Mouse (Mus musculus) urinary bladder, postnatal 25 days (tissue): ENCODE results near the gene Scn1b.
A peak's percentile ranks its signal among the peaks of the same experiment; 100 is the strongest.

Experiments
- DNase-seq: peaks from one replicate; pipeline ENCODE4 v3.0.0; 2022; ENCODE audit warnings: low spot score

Scn1b gene

DNA sequence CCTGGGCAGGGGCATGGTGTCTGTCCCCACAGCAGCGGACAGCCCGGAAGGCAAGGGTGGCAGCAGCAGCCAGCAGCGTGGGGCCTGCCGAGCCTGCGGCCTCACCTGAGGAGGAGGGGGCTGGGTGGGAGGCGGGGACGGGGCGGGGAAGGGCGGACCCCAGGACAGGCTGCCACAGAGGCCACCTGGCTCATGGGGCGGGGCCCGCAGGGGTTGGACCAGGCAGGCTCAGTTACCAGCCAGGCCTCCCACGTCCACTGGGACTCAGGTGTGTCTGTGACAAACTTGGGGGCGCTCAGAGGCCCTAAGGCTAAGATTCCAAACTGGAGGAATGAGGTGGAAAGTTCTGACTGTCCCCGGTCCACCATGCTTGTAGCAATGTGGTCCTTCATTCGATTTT, 11.6 kb downstream of the Scn1b start, which contains the start of gene Hpn:
TSS of gene Hpn (minus strand) at position 109 of the 400 bp plus-strand sequence.
- no peak for DNase-seq

DNA sequence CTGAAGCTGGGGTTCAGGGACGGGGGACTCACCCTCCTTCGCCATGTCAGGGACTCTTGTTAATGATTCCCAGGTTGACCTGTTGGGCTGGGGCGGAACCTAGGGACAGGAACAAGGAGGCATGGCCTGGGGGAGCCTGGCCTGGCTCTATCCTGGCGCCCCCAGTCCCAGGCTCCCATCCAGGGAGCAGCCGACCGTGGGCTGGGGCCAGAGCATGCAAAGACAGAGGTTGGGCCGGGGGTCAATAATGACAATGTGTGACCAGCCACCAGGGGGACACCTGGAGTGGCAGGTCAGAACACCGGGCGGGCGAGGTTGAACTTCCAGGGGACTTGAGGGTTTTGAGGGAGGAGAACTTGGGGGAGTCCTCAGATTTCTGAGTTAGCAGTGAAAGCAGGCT, 12.2 kb downstream of the Scn1b start:
- no peak for DNase-seq

DNA sequence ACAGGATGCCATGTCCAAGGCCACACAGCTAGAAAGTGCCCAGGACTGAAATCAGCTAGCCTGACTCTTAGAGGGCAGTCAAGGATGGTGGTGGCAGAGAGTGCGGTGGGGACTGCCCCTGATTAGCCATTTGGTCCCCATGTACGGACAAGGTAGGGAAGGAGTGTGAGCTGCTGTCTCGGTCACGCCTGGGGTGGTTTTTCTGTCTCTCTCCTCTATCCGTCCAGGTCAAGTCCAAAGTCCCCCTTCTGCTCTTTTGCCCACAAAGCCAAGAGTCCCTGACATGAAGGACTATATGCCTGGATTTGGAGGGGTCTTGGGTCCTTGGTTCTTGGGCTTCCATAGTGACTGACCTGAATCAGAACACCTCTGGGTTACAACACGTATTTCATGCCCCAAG, 13.0 kb downstream of the Scn1b start:
- no peak for DNase-seq

DNA sequence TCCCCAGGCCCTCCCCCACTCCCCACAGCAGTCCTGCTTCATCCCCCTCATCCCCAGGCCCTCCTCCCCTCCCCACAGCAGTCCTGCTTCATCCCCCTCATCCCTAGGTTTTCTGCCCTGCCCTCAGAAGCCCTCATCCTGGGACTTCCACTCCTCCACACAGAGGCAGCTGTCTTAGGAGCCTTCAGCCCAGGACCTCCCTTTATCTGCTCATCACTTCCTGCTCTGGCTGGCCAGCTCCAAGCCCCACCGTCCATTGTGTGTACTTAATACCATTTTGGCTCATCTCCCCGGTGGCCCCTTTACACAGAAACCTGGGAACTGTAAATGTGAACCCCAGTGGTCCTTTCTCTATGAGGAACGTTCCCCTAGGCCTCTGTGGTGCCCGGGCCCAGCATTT, 14.8 kb downstream of the Scn1b start:
- DNase-seq = no peak

DNA sequence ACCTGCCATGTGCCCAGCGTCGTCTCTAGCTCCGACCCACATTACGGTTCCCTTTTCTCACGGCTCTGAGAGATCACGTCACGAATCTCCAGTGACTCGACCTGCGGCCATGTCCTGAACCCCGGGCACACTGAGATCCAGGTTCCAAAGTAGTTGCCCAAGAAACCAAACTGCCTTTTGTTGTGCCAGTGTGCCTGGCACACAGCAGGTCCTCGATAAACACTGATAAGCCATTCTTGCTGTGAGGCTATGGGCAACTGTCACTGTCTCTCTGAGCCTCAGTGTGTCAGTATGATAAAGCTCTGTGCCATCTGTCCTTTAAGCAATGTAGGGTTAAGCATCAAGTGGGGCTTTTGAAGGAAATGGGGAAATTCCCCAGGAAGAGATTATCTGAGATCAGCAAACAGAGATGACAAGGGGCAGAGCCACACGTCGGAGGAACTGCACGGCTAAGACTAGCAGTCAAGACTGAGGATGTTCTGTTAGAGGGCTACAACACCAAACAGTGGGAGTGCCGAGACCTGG, 15.9 kb downstream of the Scn1b start:
- DNase-seq = no peak

DNA sequence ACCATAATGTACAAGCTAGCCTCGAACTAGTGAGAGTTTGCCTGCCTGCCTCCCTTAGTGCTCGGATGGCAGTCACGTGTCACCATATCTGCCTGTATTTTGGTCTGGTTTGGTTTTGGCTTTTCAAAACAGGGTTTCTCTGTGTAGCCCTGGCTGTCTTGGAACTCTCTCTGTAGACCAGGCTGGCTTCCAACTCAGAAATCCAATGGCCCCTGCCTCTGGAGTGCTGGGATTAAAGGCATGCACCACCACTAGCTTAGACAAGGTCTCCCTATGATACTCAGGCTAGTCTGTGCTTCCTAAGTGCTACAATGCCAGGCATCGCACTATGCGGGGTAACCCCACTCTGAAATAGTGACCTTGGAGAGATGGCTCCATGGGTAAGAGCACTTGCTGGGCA, 17.0 kb downstream of the Scn1b start:
- DNase-seq = no peak

DNA sequence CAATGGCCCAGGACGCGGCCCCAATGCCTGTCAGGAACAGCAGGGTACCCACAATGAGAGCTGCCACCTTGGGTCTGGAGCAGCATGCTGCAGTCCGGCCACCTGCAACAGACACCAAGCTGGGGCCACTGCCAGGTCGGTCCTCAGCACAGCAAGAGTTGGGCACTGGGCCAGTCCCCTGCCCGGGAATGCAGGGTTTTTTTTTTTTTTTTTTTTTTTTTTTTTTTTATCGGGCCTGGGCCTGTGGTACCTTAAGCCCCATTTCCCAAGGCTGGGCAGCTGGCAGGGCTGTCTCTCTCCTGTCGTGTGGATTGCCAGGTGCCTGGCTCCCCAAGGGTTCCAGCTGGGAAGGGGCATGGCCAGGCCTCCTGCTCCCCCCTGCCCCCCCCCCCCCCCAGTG, 17.7 kb downstream of the Scn1b start:
- no peak for DNase-seq

DNA sequence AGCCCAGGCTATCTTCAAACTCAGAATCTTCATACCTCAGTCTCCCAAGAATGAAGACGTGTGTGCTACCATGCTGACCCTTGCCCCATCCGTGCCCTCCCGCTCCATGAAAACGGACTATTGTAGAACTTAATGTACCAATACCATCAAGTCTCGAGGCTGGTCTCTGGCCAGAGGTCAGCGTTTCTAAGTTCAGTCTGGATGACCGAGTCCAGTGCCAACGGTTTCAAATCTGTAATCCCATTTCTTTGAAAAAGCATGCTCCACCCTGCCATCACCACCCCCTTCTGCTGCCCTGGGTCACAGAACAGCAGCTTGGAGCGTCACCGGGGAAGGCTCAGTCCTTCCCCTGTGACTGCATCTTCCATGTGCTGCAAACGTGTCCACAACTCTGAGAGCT, 19.0 kb downstream of the Scn1b start:
- DNase-seq = no peak

DNA sequence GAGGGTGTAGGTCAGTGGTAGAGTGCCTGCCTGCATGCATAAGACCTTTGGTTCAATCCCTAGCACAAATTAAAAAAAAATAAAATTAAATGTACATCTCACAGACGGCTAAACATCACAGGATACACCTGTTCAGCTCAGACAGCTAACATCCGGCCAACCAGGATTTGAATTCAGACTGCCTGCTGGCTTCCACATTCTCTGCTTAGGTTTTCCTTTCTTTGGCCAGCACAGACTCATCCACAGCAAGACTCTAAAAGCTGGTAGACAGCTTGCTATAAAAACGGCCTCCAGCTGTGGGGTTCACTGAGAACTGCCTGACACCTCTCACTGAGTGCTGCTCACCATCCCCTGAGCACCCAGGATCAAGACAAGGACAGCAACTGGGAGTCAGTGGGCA, 20.6 kb downstream of the Scn1b start:
- no peak for DNase-seq

DNA sequence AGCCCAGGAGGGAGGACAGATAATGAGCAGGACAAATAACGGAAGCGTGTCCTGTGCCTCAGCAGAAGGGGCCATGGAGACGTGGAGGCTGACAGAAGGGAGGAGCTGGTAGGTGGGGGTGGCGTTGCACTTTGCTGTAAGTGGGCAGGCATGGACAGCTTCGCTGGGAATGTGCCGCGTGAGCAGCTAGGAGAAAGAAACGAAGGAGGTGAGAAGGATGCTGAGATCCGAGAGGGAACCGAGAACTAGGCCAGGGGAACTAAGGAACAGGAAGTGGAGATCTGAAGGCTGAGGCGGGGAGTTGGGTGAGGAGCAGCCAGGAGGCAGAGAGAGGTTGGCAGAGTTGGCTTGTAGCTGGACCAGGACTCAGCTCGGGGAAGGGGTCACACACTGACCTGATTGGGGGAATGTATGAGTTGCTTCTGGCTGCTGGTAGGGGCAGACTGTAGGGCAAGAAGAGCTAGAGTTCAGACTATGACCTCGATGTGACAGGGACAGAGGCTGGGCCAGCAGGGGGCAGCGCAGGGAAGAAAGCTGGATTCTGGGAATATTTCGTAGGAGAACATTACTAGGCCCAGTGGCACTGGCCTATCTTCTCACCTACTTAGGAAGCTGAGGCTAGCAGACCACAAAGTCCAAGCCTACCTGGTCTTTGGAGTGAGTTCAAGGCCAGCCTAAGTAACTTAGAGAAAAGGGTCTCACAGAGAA, 21.6 kb downstream of the Scn1b start:
- peak; percentile 55 for DNase-seq

DNA sequence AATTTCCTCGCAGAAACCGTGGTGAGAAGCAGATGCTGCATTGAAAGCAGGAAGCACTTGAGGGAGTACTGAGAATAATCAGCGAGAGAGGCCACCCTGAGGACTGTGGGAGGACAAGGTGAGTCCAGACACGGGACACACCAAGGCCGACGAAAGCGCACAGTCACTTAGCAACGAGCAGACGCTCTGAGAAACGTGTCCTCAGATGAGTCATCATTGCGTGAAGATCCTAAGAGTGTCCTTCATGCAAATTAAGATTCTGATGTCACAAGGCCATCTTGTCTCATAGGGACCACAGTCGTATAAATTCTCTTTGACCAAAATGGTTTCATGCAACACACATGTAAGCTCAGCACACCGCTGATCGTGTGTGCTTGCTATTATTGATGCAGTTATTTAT, 26.0 kb downstream of the Scn1b start:
- DNase-seq = no peak

DNA sequence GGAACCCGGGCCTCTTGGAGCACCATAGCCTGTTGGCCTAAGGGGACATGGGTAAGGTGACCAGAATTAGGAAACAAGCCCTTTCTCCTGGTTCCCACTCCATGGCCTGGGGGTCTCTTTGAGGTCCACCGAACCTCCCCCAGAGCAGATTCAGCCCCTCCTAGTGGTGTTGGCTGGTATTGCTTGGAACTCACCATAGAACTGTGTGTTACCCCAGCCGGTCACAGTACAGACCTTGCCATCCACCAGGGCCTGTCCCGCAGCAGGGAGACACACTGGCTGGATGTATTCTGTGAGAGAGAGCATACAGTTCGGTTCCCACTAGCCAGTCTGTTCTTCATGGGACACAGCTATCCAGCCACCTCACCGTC, 27.2 kb downstream of the Scn1b start:
- DNase-seq = no peak

DNA sequence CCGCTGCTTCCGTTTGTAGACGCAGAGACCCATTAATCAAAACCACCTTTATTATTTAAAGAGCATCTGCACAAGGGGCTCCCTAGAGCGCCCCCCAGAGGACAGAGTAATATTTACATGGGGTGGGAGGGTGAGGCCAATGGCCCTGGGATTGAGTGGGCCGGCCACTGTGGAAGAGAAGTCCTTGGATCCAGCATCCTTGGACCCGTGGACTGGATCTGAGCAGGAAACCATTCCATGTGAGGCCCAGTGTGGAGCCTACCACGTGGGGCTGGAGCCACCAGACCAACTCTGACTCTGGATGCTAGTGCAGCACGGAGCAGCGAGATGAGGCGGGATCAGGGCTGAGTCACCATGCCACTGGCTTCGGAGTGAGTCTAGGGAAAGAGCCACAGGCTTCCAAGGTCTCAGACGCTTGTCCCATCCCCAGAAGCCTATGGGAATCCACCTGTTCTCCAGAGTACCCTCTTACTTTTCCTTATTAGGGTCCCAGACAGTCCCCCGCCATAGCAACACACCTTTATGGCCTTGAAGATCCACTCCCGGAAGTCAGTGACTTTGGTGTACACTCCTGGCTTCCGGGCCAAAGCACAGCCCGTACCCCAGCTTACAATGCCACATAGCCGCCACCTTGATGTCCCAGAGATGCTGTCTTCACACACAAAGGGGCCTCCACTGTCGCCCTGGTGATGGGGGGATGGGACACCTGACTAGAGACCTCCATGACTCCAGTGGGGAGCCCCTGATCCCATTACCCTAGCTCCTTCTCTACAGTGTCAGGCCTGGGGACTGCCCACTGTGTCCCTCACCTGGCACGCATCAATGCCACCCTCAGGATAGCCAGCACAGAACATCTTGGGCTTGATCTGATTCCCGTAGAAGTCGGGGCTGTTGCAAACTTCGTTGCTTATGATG, 27.8 kb downstream of the Scn1b start:
- no peak for DNase-seq

DNA sequence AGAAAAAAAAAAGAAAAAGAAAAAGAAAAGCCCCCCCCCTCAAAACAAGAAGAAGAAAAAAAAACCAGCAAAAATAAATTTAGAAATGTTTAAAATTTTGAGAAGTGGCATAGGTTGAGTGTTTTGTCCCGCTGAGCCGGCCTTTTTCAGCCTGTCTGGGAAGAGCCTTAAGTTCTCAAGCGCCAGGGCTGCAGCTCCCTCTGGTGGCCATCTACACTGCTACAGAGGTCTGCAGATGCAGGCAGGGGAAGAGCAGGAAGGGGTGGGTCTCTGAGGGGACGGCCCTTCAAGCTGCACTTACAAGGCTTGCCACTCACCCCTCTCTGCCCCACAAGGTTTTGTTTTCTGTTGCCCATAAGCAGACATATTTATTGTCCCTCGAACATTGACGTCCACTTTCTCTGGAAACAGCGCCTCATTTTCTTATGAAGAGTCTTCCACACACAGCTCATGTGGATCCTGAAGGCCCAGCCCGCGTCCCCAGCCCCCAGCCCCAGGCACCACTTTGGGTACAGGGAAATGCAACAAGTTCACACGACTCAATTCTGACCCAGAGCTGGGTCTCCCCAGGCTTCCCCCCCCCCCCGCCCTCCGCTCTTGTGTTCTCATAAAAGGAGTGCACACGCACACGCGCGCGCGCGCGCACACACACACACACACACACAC, 29.1 kb downstream of the Scn1b start:
- DNase-seq = peak; percentile 89

DNA sequence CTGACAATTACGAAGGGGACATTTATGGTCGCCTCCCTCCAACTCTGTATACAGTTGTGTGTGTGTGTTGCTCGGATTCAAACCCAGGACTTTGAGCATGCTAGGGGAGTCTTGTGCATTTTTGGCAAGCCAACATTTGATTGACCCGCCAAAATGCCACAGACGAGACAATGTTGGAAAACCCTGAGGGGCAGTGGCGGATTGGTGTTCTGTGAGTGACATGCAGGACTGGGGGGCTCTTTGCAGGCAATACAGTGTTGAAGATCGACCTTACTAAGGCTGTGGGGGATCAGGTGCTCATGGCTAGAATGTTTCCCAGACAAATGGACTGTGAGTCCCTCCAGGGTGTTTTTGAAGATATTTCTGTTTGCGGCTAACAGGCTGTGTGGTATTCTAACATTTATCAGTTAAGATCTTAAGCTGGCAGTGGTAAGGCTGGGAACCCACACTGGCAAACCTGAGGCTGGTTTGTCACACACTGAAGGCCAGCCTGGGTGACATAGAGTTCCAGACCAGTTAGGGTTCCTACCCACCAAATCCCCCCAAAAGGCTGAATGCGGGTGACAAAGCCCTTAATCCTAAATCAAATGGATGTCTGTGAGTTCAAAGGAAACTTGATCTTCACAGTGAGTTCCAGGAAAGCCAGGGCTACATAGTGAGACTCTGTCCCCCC, 29.8 kb downstream of the Scn1b start:
- DNase-seq = no peak

DNA sequence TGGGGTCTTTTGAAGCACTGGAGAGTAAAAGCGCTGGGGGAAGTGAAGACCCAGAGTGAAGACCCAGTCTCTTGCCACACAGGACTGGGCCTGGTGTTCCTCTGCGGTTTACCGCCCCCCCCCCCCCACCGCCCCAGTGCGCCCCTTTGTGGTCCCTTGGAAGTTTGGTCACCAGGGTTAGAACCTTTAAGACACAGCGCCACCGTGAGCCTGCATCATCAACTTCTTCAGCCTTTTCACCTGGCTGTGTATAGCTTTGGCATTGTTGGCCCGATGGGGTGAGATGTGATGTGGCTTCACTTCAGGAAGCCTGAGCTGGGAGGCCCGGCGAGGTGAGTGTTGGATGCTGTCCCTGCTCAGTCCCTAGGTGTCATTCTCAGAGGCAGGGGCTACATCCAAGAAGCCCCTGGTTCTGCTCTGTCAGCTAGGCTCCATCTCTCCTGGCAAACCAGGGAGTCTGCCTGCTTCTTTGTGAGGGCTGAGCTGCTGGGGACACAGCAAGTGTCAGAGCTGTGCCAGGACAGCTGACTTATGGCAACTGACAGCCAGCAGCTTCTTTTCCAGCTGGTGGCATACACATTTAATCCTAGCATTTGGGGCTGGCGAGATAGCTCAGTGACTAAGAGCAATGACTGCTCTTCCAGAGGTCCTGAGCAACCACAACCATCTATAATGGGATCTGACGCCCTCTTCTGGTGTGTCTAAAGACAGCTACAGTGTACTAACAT, 31.9 kb downstream of the Scn1b start:
- no peak for DNase-seq

DNA sequence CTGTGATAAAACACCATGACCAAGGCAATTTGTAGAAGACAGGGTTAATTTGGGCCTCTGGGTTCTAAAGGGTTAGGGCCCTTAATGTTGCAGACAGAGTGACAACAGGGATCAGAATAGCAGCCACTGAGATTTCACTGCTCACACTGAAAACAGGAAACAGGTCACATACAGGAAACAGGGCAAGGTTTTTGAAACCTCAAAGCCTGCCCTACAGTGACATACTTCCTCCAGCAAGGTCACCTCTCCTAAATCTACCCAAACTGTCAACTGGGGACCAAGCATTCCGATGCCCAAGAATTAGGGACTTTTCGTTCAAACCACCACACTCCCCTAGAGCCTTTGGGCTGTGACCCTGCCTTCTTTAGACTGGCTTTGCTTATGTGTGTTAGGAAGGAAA, 37.1 kb downstream of the Scn1b start:
- DNase-seq = no peak

DNA sequence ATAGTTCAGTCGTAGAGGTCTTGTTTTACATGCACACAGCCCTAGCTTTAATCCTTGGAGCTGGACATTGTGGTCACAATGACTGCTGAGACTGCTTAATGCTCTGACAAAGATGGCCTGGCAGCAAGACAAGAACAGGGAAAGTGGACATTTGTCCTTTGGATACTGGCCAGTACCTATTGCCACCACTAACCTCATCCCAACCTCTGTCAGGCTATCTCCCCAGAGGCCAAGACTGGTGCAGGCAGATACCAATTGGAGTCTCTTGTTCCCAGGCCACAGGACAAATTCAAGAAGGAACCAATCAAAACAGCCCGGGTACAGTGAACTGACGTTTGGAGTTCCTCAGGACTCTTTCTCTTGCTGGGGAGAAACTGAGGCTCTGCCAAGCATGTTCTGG, 38.6 kb downstream of the Scn1b start:
- DNase-seq = no peak

DNA sequence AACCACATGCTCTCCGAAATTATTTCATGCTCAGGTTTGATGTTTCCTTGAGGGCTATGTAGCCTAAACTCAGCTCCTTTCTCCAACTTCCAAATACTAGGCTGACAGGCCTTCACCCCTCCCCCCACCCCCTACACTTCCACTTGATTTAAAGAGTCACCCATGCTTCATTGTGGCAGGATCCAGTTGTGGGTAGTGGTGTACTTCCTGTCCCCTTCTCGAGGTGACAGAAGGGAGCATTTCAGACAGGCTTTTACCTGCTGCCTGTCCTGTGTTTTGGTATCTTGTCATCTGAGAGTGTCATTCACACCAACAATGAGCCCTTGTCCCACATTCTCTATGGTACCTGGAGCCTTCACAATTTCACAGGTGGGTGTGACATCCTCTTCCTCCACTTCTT, 39.5 kb downstream of the Scn1b start:
- DNase-seq = no peak

DNA sequence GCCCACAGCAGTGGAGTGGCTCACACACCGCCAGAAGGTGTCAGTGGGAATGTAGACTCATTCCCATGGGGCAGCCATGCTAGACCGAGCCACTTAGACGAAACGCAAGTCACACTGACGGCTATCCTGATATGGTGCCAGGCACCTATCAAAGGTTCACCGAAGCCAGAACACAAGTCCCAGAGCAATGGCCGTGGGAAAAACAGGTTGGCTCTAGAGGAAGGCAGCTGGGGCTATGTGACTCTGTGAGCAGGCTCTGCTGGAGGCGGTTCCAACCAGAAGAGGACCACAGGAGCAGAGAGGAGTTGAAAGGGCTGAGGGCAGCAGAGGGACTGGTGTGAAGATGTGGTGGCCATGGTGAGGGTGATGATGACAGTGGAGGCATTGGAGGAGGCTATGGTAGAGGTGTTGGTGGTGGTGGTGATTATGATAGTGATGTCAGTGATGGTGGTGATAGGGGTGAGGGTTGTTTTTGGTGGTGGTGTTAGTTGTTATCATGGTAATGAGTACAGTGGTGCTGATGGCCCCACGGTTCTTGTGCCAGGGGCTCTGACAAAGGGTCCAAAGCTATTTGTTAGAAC, 40.5 kb downstream of the Scn1b start:
- no peak for DNase-seq

DNA sequence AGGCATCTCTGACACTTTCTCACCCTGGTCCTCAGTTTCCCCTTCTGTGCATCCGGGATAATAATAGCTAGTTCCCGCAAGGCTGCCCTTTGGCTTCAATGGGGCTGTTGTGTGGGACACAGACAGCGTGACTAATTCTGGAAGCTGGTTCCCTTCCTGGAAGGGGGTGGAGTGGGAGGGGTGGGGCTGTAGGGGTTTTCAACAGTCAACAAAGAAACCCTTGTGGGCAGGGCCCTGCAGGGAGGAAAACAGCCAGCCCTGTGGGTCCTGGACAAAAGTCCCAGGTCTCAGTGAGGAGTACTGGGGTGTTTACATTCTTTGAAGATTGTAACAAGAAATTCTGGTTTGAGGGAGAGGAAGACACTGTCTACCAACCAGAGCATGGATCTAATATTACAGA, 41.6 kb downstream of the Scn1b start:
- no peak for DNase-seq
